Mouse (Mus musculus) Patski (cell line): ENCODE results near the gene Gpr107. TPM values are rescaled to one million over a fixed set of nuclear protein-coding genes. Genes with fewer than 3 reads are reported as not detected.

Experiments
- ATAC-seq: fragments of 100-300 bp; one replicate; pipeline ENCODE4 v1.8.0; 2021
- CTCF ChIA-PET: fragments of 350-600 bp; sonication (Branson Sonifier 250); formaldehyde crosslinking; loops from one replicate; lab custom pipeline; 2022; ENCODE audit warnings: inconsistent platforms; lab: Charles Lee
- POLR2A ChIA-PET: fragments of 350-600 bp; sonication (Branson Sonifier 250); formaldehyde crosslinking; loops from one replicate; lab custom pipeline; 2022; ENCODE audit warnings: antibody characterized with exemption, inconsistent platforms; lab: Charles Lee
- DNase-seq: peaks from one replicate; pipeline ENCODE4 v3.0.0-alpha.2; 2011; ENCODE audit warnings: low read depth, low spot score
- H3K27me3 ChIP-seq: fragments of 371-371 bp; one replicate; pipeline ENCODE4 v1.5.1; 2021
- CTCF ChIP-seq: fragments of 100-300 bp; IDR thresholded peaks from one replicate; pipeline ENCODE4 v1.5.1; 2021
- in situ Hi-C: fragments of 300-500 bp; cut with MboI; formaldehyde crosslinking; loops from 3 replicates; pipeline ENCODE4 v1.11.1; 2018; ENCODE audit warnings: low pct_unique_long_range_greater_than_20kb, mixed read lengths
- polyA plus RNA-seq: library from polyadenylated mRNA; unstranded; gene quantifications from one replicate; pipeline ENCODE4 v1.2.3, GENCODE M21; 2021

Gene Gpr107
- polyA plus RNA-seq, result 50.6 TPM

- DNase-seq (no peak), ATAC-seq (no peak)
- TF ChIP-seq CTCF, result no peak
- CTCF ChIA-PET, result interaction anchor here (1.0 to 1.3 kb wide), 3 partner anchors 10 to 99 kb away, joined by 3 to 5 read pairs (median 3); partner anchors contain the start of gene Fnbp1
- no peaks in the 10 kb centered on the region for H3K27me3 ChIP-seq
- in situ Hi-C loops, result loop anchor here (5.0 kb wide), 2 partner anchors 125 to 185 kb away; partner anchors contain the start of gene Tor1a
- POLR2A ChIA-PET, result interaction anchor here (1.3 to 1.7 kb wide), 2 partner anchors 9 to 10 kb away, joined by 3 to 6 read pairs; partner anchors contain the start of gene Fnbp1
These were observed at the start of gene Gpr107 for GRCm38 (mm10) chr2:31151892-31152812. Gene Gpr107, plus strand, starts transcription at chr2:31152316.

GRCm38 (mm10) chr2:31103321-31103720 is 48.8 kb upstream of the Gpr107 start:
- CTCF ChIA-PET, result no interaction called here

DNA sequence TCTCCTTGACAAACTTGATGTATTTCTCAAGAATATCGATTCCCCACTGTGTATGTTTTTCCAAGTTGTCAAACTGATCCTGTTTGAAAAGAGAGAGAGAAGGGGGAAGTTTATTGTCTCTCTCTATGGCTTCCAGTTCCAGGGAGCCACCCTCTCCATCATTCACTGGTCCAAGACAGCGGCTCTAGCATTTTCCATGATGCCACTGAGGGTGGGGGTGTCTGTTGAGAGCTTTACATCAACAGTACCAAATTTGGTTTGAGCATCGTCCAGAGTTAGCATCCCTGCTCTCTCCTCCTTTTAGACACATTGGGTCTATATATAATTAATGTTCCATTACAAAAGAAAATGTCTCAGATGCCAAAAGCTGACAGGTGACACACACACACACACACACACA is 46.8 kb upstream of the Gpr107 start:
- no peaks in the 10 kb centered on the region for H3K27me3 ChIP-seq
- ChIA-PET CTCF (interaction anchor here (1.3 kb wide), 1 partner anchor 22 kb away, joined by 3 read pairs; no protein-coding TSS in a partner anchor), POLR2A (no interaction called here)
- ATAC-seq (no peak), DNase-seq (no peak)
- in situ Hi-C loops, result no loop called here
- TF ChIP-seq CTCF, result no peak

More at GRCm38 (mm10) chr2:31103321-31103720, 48.8 kb upstream of the Gpr107 start:
- DNase-seq (no peak), ATAC-seq (no peak)
- H3K27me3 ChIP-seq, result no peaks in the 10 kb centered on the region
- TF ChIP-seq CTCF, result no peak
- POLR2A ChIA-PET, result no interaction called here
- in situ Hi-C loops, result no loop called here

- DNase-seq, result no peak
These were observed 46.1 kb upstream of the Gpr107 start for GRCm38 (mm10) chr2:31106004-31106403.

GRCm38 (mm10) chr2:31106621-31107320 is 45.3 kb upstream of the Gpr107 start:
- POLR2A ChIA-PET, result no interaction called here
- in situ Hi-C loops, result no loop called here
- no peak for TF ChIP-seq CTCF
- H3K27me3 ChIP-seq, result no peaks in the 10 kb centered on the region
- ATAC-seq (no peak), DNase-seq (no peak)
- CTCF ChIA-PET, result interaction anchor here (0.9 to 1.4 kb wide), 2 partner anchors 15 to 19 kb away, joined by 3 to 4 read pairs; no protein-coding TSS in a partner anchor

More at GRCm38 (mm10) chr2:31106004-31106403, 46.1 kb upstream of the Gpr107 start:
- no peak for TF ChIP-seq CTCF
- POLR2A ChIA-PET, result no interaction called here
- no peak for ATAC-seq
- H3K27me3 ChIP-seq, result no peaks in the 10 kb centered on the region
- in situ Hi-C loops, result no loop called here
- CTCF ChIA-PET, result no interaction called here

GRCm38 (mm10) chr2:31108186-31108585 is 43.9 kb upstream of the Gpr107 start:
- no peak for TF ChIP-seq CTCF
- in situ Hi-C loops, result no loop called here
- ChIA-PET POLR2A (no interaction called here), CTCF (no interaction called here)
- H3K27me3 ChIP-seq, result no peaks in the 10 kb centered on the region
- DNase-seq (no peak), ATAC-seq (no peak)

GRCm38 (mm10) chr2:31109960-31110548 is 42.1 kb upstream of the Gpr107 start:
- ATAC-seq, result no peak
- H3K27me3 ChIP-seq, result no peaks in the 10 kb centered on the region
- in situ Hi-C loops, result no loop called here
- ChIA-PET POLR2A (interaction anchor here (0.9 kb wide), 1 partner anchor 15 kb away, joined by 3 read pairs; no protein-coding TSS in a partner anchor), CTCF (no interaction called here)
- TF ChIP-seq CTCF, result no peak
- DNase-seq, result no peak

DNA sequence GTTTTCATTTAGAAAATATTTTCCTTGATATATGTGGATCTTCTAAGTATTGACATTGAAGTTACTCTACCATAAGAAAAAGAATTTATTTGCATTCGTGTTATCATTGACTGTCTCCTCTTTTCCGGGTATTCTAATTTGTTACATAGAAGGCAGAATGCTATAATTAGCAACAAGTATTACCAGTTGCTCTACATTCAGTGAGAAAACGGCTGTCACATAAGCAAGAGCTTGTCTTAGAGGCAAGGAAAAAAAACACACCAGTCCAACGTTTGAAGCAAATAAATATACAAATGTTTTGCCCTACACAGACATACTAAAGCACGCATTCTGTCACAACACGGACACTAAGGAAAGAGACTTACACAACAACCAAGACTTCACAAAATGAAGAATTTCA is 40.4 kb upstream of the Gpr107 start:
- POLR2A ChIA-PET, result no interaction called here
- no peak for TF ChIP-seq CTCF
- DNase-seq (no peak), ATAC-seq (no peak)
- in situ Hi-C loops, result no loop called here
- no peaks in the 10 kb centered on the region for H3K27me3 ChIP-seq
- CTCF ChIA-PET, result no interaction called here

DNA sequence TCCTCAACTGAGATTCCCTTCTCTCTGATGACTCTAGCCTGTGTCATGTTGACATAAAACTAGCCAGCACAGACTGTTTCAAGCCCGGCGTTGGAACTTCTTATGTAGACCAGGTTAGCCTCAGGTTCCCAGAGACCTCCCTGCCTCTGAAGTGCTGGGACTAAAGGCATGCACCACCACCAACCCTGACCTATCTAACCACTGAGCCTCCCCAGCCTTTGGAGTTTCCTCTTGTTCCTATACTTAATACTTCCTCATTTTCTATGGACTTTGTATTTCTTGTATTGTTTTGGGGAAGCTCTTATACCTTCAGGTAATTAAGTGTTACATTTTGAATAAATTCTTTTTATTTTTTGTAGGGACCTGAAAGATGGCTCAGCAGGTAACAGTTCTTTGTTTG is 37.9 kb upstream of the Gpr107 start:
- DNase-seq (no peak), ATAC-seq (no peak)
- ChIA-PET CTCF (no interaction called here), POLR2A (no interaction called here)
- TF ChIP-seq CTCF, result no peak
- no peaks in the 10 kb centered on the region for H3K27me3 ChIP-seq
- in situ Hi-C loops, result no loop called here

DNA sequence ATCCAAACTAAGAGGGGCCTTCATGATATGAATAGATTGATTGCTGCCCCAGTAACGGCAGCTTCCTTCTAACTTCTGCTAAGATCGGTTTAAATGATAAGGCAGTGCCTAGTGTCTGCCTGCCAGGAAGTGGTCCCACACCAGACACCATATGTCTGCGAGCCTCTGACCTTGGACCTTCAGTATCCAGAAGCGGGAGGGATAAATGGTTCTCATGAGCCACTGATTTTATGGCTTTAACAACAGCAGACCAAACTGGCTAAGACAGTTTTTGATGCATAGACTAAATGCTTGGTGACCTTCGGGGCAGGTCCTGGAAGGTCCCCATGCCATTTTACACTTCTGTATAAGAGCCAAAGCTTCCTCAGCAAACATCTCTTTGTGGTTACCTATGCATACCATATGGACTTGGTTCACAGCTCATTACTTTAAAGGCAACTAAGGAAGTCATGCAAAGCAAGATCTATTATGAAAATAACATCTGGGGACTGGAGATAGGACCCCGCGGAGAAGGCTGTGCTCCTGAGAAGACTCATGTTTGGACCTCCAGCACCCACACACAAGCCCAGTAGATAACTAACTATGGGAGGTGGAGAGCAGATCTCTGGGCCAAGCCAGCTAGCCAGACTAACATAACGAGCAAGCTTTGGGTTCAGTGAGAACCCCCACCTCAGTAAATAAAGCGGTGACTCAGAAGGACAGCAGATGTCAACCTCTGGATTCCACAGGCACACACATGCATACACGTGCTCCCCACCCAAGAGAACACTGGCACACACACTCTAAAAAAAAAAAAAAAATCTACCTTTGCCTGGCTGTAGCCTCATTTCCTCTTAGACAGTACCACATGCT is 36.8 kb upstream of the Gpr107 start:
- POLR2A ChIA-PET, result no interaction called here
- ATAC-seq, result no peak
- no peak for TF ChIP-seq CTCF
- DNase-seq, result no peak
- CTCF ChIA-PET, result no interaction called here
- in situ Hi-C loops, result no loop called here
- H3K27me3 ChIP-seq, result no peaks in the 10 kb centered on the region
